Mouse (Mus musculus): ENCODE data around the gene Cdk2ap2. TPM values are rescaled to one million over a fixed set of nuclear protein-coding genes. Genes with fewer than 3 reads are reported as not detected.
"Not testable (repeated sequence)": the region's sequence is repeated elsewhere in the genome, so short reads cannot be mapped to it uniquely, and the experiment has no call there.

Gene Cdk2ap2
- 274 and 296 TPM in 2 replicates for polyA plus RNA-seq (2012; rRNA removed)

DNA sequence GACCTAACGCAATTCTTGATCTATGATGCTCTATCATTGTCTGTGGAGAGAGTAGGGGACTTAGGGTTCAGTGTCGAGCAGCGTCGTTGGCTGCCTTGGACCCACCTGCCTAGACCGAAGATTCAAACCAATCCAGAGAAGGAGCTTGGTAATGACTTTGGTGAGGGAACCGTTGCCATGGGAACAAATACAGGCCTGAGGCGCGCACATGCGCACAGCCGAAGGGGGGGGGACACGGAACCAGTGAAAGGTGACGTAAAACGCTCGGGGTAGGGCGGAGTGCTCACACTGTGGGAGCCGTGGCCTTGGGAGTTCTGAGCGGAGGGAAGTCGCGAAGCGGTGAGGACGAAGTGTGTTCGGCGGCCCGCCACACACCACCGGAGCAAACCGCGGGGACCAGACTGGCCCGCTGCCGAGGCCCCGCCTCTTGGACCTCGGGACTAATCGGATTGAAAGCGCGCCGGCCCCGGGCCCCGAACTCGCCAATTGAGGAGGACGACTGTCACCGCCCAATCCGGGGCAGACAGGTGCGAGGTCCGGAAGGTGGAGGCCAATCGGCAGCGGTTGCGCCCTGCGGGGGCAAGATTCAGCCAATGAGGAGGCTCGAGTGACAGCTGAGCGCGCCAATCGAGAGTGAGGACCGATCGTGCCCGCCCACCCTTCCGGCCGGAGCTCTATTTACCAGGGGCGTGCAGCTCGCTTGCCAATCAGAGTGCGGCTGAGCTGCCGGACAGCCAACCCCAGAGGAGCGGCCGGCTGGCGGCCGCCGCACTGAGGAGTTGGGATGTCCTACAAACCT, at the start of gene Cdk2ap2:
TSS of gene Cdk2ap2 (plus strand) at position 541 of the 799 bp plus-strand sequence.
- WGBS, result under 1% methylated on average over 65 of the region's 65 CpGs
- no peaks in the 10 kb centered on the region for H3K36me3 ChIP-seq (ENCODE audit: control insufficient read depth, insufficient read depth, low read length)
- peak; percentile 99 for DNase-seq
- peak within 1 kb of the TSS; percentile 67 for H3K4me3 ChIP-seq (ENCODE audit: control insufficient read depth, insufficient read depth, low read length)
- H3K27ac ChIP-seq (ENCODE audit: control insufficient read depth, insufficient read depth, low read length), result peak within 1 kb of the TSS; percentile 4; the same call in 1 of the 2 replicates
- H3K27me3 ChIP-seq (ENCODE audit: control insufficient read depth, insufficient read depth, low read length), result no peaks in the 10 kb centered on the region
- TF ChIP-seq POLR2A (IDR thresholded peaks at IDR 0.05; ENCODE audit: control insufficient read depth, extremely low read depth, insufficient read depth, low read length, poor library complexity) (peak; percentile 72; the same call in 1 of the 2 replicates), CTCF (IDR thresholded peaks at IDR 0.05; ENCODE audit: borderline replicate concordance, control insufficient read depth, extremely low read depth, insufficient read depth, low read length, poor library complexity) (peak; percentile 56; the same call in 1 of the 2 replicates)
- H3K4me1 ChIP-seq (replicated peaks; ENCODE audit: control insufficient read depth, insufficient read depth, low read length), result peaks cover 52% of the 10 kb centered on the region

- Histone ChIP-seq H3K27me3 (ENCODE audit: control insufficient read depth, insufficient read depth, low read length) (no peaks in the 10 kb centered on the region), H3K36me3 (ENCODE audit: control insufficient read depth, insufficient read depth, low read length) (no peaks in the 10 kb centered on the region), H3K27ac (ENCODE audit: control insufficient read depth, insufficient read depth, low read length) (no peak overlapping the region), H3K4me3 (ENCODE audit: control insufficient read depth, insufficient read depth, low read length) (no peak overlapping the region), H3K4me1 (replicated peaks; ENCODE audit: control insufficient read depth, insufficient read depth, low read length) (0 out of 2 replicates have a peak, but pooled peaks cover 3% of the 10 kb centered on the region)
- no peak for TF ChIP-seq POLR2A (IDR thresholded peaks at IDR 0.05; ENCODE audit: control insufficient read depth, extremely low read depth, insufficient read depth, low read length, poor library complexity)
- TF ChIP-seq CTCF (IDR thresholded peaks at IDR 0.05; ENCODE audit: borderline replicate concordance, control insufficient read depth, extremely low read depth, insufficient read depth, low read length, poor library complexity), result no peak
- WGBS, result 19% methylated on average over 4 of the region's 4 CpGs
- peak; percentile 81 for DNase-seq
Measured at GRCm38 (mm10) chr19:4047859-4048258, 49.1 kb upstream of the Cdk2ap2 start.

- DNase-seq; H3K27me3 ChIP-seq (ENCODE audit: control insufficient read depth, insufficient read depth, low read length); H3K27ac ChIP-seq (ENCODE audit: control insufficient read depth, insufficient read depth, low read length); H3K4me3 ChIP-seq (ENCODE audit: control insufficient read depth, insufficient read depth, low read length); H3K4me1 ChIP-seq (replicated peaks; ENCODE audit: control insufficient read depth, insufficient read depth, low read length); H3K36me3 ChIP-seq (ENCODE audit: control insufficient read depth, insufficient read depth, low read length): not testable (repeated sequence)
- 79% methylated on average over 5 of the region's 5 CpGs for WGBS
Measured at GRCm38 (mm10) chr19:4049069-4049468, 47.9 kb upstream of the Cdk2ap2 start.

- WGBS, result 95% methylated on average over 5 of the region's 5 CpGs
Measured at GRCm38 (mm10) chr19:4051016-4051415, 46.0 kb upstream of the Cdk2ap2 start.

DNA sequence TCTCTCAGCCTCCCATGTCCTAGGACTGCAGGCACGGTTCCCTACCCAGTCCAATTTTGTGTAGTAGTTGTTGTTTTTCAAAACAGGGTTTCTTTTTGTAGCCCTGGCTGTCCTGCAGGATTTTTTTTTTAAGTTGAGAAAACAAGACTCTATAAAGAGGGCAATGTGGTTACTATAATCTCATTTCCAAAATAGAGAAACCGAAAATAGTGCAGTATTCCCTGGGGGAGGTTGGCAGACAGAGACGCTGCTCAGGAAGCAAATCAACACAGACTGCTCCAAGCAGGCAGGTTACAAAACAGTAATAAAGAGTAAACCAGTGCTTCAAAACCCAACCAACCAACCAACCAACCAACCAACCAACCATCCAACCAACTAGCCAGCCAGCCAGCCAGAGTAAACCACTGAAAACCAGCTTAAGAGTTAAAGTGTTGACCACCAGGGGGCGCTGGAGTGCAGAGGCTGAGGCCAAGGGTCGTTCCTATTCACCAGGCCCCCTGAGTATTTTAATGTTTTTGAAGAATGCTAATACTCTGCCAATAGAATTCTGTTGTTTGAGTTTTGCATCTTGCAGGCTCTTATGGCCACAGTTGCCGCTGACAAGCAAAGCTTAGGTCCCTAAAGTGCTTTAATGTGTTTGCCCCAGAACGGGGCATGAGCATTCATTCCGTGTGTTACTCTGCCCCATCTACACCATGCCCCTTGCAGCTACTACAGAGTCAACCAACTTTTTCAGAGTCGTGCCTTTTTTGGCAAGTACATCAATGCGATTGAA, 45.1 kb upstream of the Cdk2ap2 start:
- TF ChIP-seq POLR2A (IDR thresholded peaks at IDR 0.05; ENCODE audit: control insufficient read depth, extremely low read depth, insufficient read depth, low read length, poor library complexity) (no peak), CTCF (IDR thresholded peaks at IDR 0.05; ENCODE audit: borderline replicate concordance, control insufficient read depth, extremely low read depth, insufficient read depth, low read length, poor library complexity) (peak; percentile 80; the same call in 1 of the 2 replicates)
- H3K27me3 ChIP-seq (ENCODE audit: control insufficient read depth, insufficient read depth, low read length), result no peaks in the 10 kb centered on the region
- H3K4me3 ChIP-seq (ENCODE audit: control insufficient read depth, insufficient read depth, low read length), result no peak overlapping the region
- 58% methylated on average over 10 of the region's 10 CpGs for WGBS
- H3K27ac ChIP-seq (ENCODE audit: control insufficient read depth, insufficient read depth, low read length), result no peak overlapping the region
- no peaks in the 10 kb centered on the region for H3K36me3 ChIP-seq (ENCODE audit: control insufficient read depth, insufficient read depth, low read length)
- H3K4me1 ChIP-seq (replicated peaks; ENCODE audit: control insufficient read depth, insufficient read depth, low read length), result 0 out of 2 replicates have a peak, but pooled peaks cover 5% of the 10 kb centered on the region
- DNase-seq, result peak; percentile 79

More at GRCm38 (mm10) chr19:4051016-4051415, 46.0 kb upstream of the Cdk2ap2 start:
- DNase-seq, result no peak
- H3K4me1 ChIP-seq (replicated peaks; ENCODE audit: control insufficient read depth, insufficient read depth, low read length), result 0 out of 2 replicates have a peak, but pooled peaks cover under 1% of the 10 kb centered on the region
- no peak overlapping the region for H3K27ac ChIP-seq (ENCODE audit: control insufficient read depth, insufficient read depth, low read length)
- no peak overlapping the region for H3K4me3 ChIP-seq (ENCODE audit: control insufficient read depth, insufficient read depth, low read length)
- no peak for TF ChIP-seq POLR2A (IDR thresholded peaks at IDR 0.05; ENCODE audit: control insufficient read depth, extremely low read depth, insufficient read depth, low read length, poor library complexity)
- no peak for TF ChIP-seq CTCF (IDR thresholded peaks at IDR 0.05; ENCODE audit: borderline replicate concordance, control insufficient read depth, extremely low read depth, insufficient read depth, low read length, poor library complexity)
- H3K36me3 ChIP-seq (ENCODE audit: control insufficient read depth, insufficient read depth, low read length), result no peaks in the 10 kb centered on the region
- no peaks in the 10 kb centered on the region for H3K27me3 ChIP-seq (ENCODE audit: control insufficient read depth, insufficient read depth, low read length)

DNA sequence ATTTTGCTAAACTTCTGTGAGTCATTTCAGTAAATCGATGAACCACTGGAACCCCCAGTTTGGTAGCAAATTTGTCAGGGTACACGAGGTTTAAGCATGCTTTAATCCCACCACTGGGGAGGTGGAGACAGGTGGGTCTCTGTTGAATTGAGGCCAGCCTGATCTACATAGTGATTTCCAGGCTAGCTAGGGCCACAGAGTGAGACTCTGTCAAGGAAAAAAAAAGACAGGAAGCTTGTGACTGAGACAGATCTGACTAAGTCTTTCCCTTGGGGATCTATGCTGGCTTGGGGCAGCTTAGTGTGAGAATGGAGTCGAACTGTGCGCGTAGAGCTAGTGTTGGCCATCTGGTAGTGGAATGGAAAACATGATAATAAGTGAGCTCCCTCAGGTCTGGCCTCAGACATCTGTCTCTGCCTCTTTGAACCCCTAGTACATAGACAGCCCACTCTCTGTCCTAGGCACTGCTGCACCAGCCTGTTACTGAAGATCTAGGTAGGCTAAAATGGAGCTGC, 44.4 kb upstream of the Cdk2ap2 start:
- no peaks in the 10 kb centered on the region for H3K36me3 ChIP-seq (ENCODE audit: control insufficient read depth, insufficient read depth, low read length)
- TF ChIP-seq CTCF (IDR thresholded peaks at IDR 0.05; ENCODE audit: borderline replicate concordance, control insufficient read depth, extremely low read depth, insufficient read depth, low read length, poor library complexity), result no peak
- TF ChIP-seq POLR2A (IDR thresholded peaks at IDR 0.05; ENCODE audit: control insufficient read depth, extremely low read depth, insufficient read depth, low read length, poor library complexity), result no peak
- H3K4me1 ChIP-seq (replicated peaks; ENCODE audit: control insufficient read depth, insufficient read depth, low read length), result 0 out of 2 replicates have a peak, but pooled peaks cover 5% of the 10 kb centered on the region
- H3K27ac ChIP-seq (ENCODE audit: control insufficient read depth, insufficient read depth, low read length), result no peak overlapping the region
- WGBS, result 79% methylated on average over 5 of the region's 5 CpGs
- no peak for DNase-seq
- H3K4me3 ChIP-seq (ENCODE audit: control insufficient read depth, insufficient read depth, low read length), result no peak overlapping the region
- no peaks in the 10 kb centered on the region for H3K27me3 ChIP-seq (ENCODE audit: control insufficient read depth, insufficient read depth, low read length)

Measured in thymus, adult 2 months (tissue).